Mouse (Mus musculus) olfactory bulb, adult 2 months (tissue): ENCODE data around the gene Atg13.

Experiments used
- CTCF ChIP-seq: fragments of 200-500 bp; IDR thresholded peaks from 2 replicates; pipeline ENCODE4 v1.5.1; 2012; ENCODE audit warnings: low read depth, mild to moderate bottlenecking, low read length, moderate library complexity; ENCODE audit not compliant: insufficient read depth
- POLR2A ChIP-seq: fragments of 200-500 bp; IDR thresholded peaks from 2 replicates; pipeline ENCODE4 v1.6.1; 2012; ENCODE audit warnings: mild to moderate bottlenecking, low read depth, low read length, moderate library complexity; ENCODE audit not compliant: insufficient read depth

GRCm38 (mm10) chr2:91706456-91706855 is 3.9 kb downstream of the Atg13 start:
- TF ChIP-seq POLR2A = no peak
- no peak for TF ChIP-seq CTCF
